Mouse (Mus musculus): Measurements from ENCODE around the gene Itgb2l. TPM values are rescaled to one million over a fixed set of nuclear protein-coding genes. Genes with fewer than 3 reads are reported as not detected.

The Itgb2l gene
- polyA plus RNA-seq (2016; fragmentation: Nextera tagmentation; extraction: Ambion mirVana), result not detected in 2 replicates

- no peak for DNase-seq (ENCODE audit: low spot score)
- peaks cover 2% of the 10 kb centered on the region; the same call in 1 of the 2 replicates for H3K4me1 ChIP-seq
- no peak within 1 kb of the TSS for H3K4me3 ChIP-seq
- no peaks in the 10 kb centered on the region for H3K9me3 ChIP-seq (replicated peaks)
- 84% methylated on average over 2 of the region's 2 CpGs for WGBS
- no peaks in the 10 kb centered on the region for H3K27me3 ChIP-seq (ENCODE audit: low read depth, poor library complexity, severe bottlenecking)
- no peak within 1 kb of the TSS for H3K27ac ChIP-seq (replicated peaks)
- no peaks in the 10 kb centered on the region for H3K36me3 ChIP-seq
Measured at GRCm38 (mm10) chr16:96443468-96443867, at the start of gene Itgb2l. TSS of gene Itgb2l (minus strand) at chr16:96443619.

GRCm38 (mm10) chr16:96491530-96491929 lies 48.1 kb upstream of the Itgb2l start:
- no peak overlapping the region for H3K27ac ChIP-seq (replicated peaks)
- no peaks in the 10 kb centered on the region for H3K27me3 ChIP-seq (ENCODE audit: low read depth, poor library complexity, severe bottlenecking)

GRCm38 (mm10) chr16:96488038-96488437 lies 44.6 kb upstream of the Itgb2l start:
- Histone ChIP-seq H3K9me3 (replicated peaks) (no peaks in the 10 kb centered on the region), H3K4me3 (no peak overlapping the region), H3K36me3 (no peaks in the 10 kb centered on the region), H3K27ac (replicated peaks) (no peak overlapping the region), H3K27me3 (ENCODE audit: low read depth, poor library complexity, severe bottlenecking) (no peaks in the 10 kb centered on the region), H3K4me1 (peaks cover 10% of the 10 kb centered on the region; the same call in 1 of the 2 replicates)
- no peak for DNase-seq (ENCODE audit: low spot score)
- 86% methylated on average over 5 of the region's 5 CpGs for WGBS

More at GRCm38 (mm10) chr16:96491530-96491929, 48.1 kb upstream of the Itgb2l start:
- no peaks in the 10 kb centered on the region for H3K9me3 ChIP-seq (replicated peaks)
- H3K36me3 ChIP-seq, result no peaks in the 10 kb centered on the region
- H3K4me1 ChIP-seq, result 0 out of 2 replicates have a peak, but pooled peaks cover 5% of the 10 kb centered on the region
- no peak overlapping the region for H3K4me3 ChIP-seq
- DNase-seq (ENCODE audit: low spot score), result no peak
- WGBS, result 85% methylated on average over 3 of the region's 3 CpGs

GRCm38 (mm10) chr16:96487007-96487684 lies 43.7 kb upstream of the Itgb2l start:
- Histone ChIP-seq H3K4me3 (no peak overlapping the region), H3K27ac (replicated peaks) (no peak overlapping the region), H3K4me1 (peaks cover 10% of the 10 kb centered on the region; the same call in 1 of the 2 replicates), H3K27me3 (ENCODE audit: low read depth, poor library complexity, severe bottlenecking) (no peaks in the 10 kb centered on the region), H3K9me3 (replicated peaks) (no peaks in the 10 kb centered on the region), H3K36me3 (no peaks in the 10 kb centered on the region)
- DNase-seq (ENCODE audit: low spot score), result no peak
- WGBS, result 84% methylated on average over 11 of the region's 11 CpGs

- no peaks in the 10 kb centered on the region for H3K27me3 ChIP-seq (ENCODE audit: low read depth, poor library complexity, severe bottlenecking)
- 95% methylated on average over 4 of the region's 4 CpGs for WGBS
- no peak for DNase-seq (ENCODE audit: low spot score)
- no peaks in the 10 kb centered on the region for H3K36me3 ChIP-seq
- H3K27ac ChIP-seq (replicated peaks), result no peak overlapping the region
- H3K4me3 ChIP-seq, result no peak overlapping the region
- no peaks in the 10 kb centered on the region for H3K9me3 ChIP-seq (replicated peaks)
- H3K4me1 ChIP-seq, result peaks cover 5% of the 10 kb centered on the region; the same call in 1 of the 2 replicates
Measured at GRCm38 (mm10) chr16:96481791-96482190, 38.4 kb upstream of the Itgb2l start.

- H3K36me3 ChIP-seq, result no peaks in the 10 kb centered on the region
- 79% methylated on average over 3 of the region's 3 CpGs for WGBS
- no peak overlapping the region for H3K27ac ChIP-seq (replicated peaks)
- H3K4me1 ChIP-seq, result peaks cover 7% of the 10 kb centered on the region
- H3K4me3 ChIP-seq, result no peak overlapping the region
- no peaks in the 10 kb centered on the region for H3K27me3 ChIP-seq (ENCODE audit: low read depth, poor library complexity, severe bottlenecking)
- no peaks in the 10 kb centered on the region for H3K9me3 ChIP-seq (replicated peaks)
- no peak for DNase-seq (ENCODE audit: low spot score)
Measured at GRCm38 (mm10) chr16:96474185-96474584, 30.8 kb upstream of the Itgb2l start.

GRCm38 (mm10) chr16:96472816-96473215 lies 29.4 kb upstream of the Itgb2l start:
- Histone ChIP-seq H3K27me3 (ENCODE audit: low read depth, poor library complexity, severe bottlenecking) (no peaks in the 10 kb centered on the region; the same call in 1 of the 2 replicates), H3K27ac (replicated peaks) (peak overlapping the region; percentile 46; the same call in 1 of the 2 replicates), H3K4me3 (no peak overlapping the region), H3K4me1 (peaks cover 7% of the 10 kb centered on the region), H3K36me3 (no peaks in the 10 kb centered on the region), H3K9me3 (replicated peaks) (no peaks in the 10 kb centered on the region)
- DNase-seq (ENCODE audit: low spot score), result no peak
- 69% methylated on average over 7 of the region's 7 CpGs for WGBS

GRCm38 (mm10) chr16:96472361-96472760 lies 28.9 kb upstream of the Itgb2l start:
- no peak overlapping the region for H3K4me3 ChIP-seq
- no peaks in the 10 kb centered on the region for H3K36me3 ChIP-seq
- no peaks in the 10 kb centered on the region; the same call in 1 of the 2 replicates for H3K27me3 ChIP-seq (ENCODE audit: low read depth, poor library complexity, severe bottlenecking)
- no peaks in the 10 kb centered on the region for H3K9me3 ChIP-seq (replicated peaks)
- DNase-seq (ENCODE audit: low spot score), result peak; percentile 13
- H3K27ac ChIP-seq (replicated peaks), result peak overlapping the region; percentile 46; the same call in 1 of the 2 replicates
- 34% methylated on average over 5 of the region's 5 CpGs for WGBS
- H3K4me1 ChIP-seq, result peaks cover 12% of the 10 kb centered on the region

- peaks cover 13% of the 10 kb centered on the region for H3K4me1 ChIP-seq
- H3K27ac ChIP-seq (replicated peaks), result no peak overlapping the region
- no peaks in the 10 kb centered on the region for H3K36me3 ChIP-seq
- 55% methylated on average over 4 of the region's 4 CpGs for WGBS
- no peaks in the 10 kb centered on the region; the same call in 1 of the 2 replicates for H3K27me3 ChIP-seq (ENCODE audit: low read depth, poor library complexity, severe bottlenecking)
- no peaks in the 10 kb centered on the region for H3K9me3 ChIP-seq (replicated peaks)
- DNase-seq (ENCODE audit: low spot score), result no peak
- H3K4me3 ChIP-seq, result no peak overlapping the region
Measured at GRCm38 (mm10) chr16:96469640-96470039, 26.2 kb upstream of the Itgb2l start.

GRCm38 (mm10) chr16:96468698-96469097 lies 25.3 kb upstream of the Itgb2l start:
- H3K4me1 ChIP-seq, result peaks cover 13% of the 10 kb centered on the region
- no peak overlapping the region for H3K27ac ChIP-seq (replicated peaks)

GRCm38 (mm10) chr16:96468011-96468410 lies 24.6 kb upstream of the Itgb2l start:
- 65% methylated on average over 4 of the region's 4 CpGs for WGBS
- H3K4me3 ChIP-seq, result no peak overlapping the region

More at GRCm38 (mm10) chr16:96468698-96469097, 25.3 kb upstream of the Itgb2l start:
- 84% methylated on average over 4 of the region's 4 CpGs for WGBS
- Histone ChIP-seq H3K36me3 (no peaks in the 10 kb centered on the region), H3K9me3 (replicated peaks) (no peaks in the 10 kb centered on the region), H3K27me3 (ENCODE audit: low read depth, poor library complexity, severe bottlenecking) (no peaks in the 10 kb centered on the region; the same call in 1 of the 2 replicates), H3K4me3 (no peak overlapping the region)
- DNase-seq (ENCODE audit: low spot score), result no peak

GRCm38 (mm10) chr16:96467445-96467844 lies 24.0 kb upstream of the Itgb2l start, which contains the start of gene Pcp4:
TSS of gene Pcp4 (plus strand) at chr16:96467606.
- Histone ChIP-seq H3K9me3 (replicated peaks) (no peaks in the 10 kb centered on the region), H3K27me3 (ENCODE audit: low read depth, poor library complexity, severe bottlenecking) (no peaks in the 10 kb centered on the region; the same call in 1 of the 2 replicates), H3K4me3 (no peak within 1 kb of the TSS), H3K4me1 (peaks cover 9% of the 10 kb centered on the region), H3K27ac (replicated peaks) (no peak within 1 kb of the TSS), H3K36me3 (no peaks in the 10 kb centered on the region)
- peak; percentile 78 for DNase-seq (ENCODE audit: low spot score)
- 15% methylated on average over 8 of the region's 8 CpGs for WGBS

More at GRCm38 (mm10) chr16:96468011-96468410, 24.6 kb upstream of the Itgb2l start:
- no peaks in the 10 kb centered on the region for H3K36me3 ChIP-seq
- H3K4me1 ChIP-seq, result peaks cover 13% of the 10 kb centered on the region
- H3K27ac ChIP-seq (replicated peaks), result no peak overlapping the region
- H3K9me3 ChIP-seq (replicated peaks), result no peaks in the 10 kb centered on the region
- DNase-seq (ENCODE audit: low spot score), result no peak
- no peaks in the 10 kb centered on the region; the same call in 1 of the 2 replicates for H3K27me3 ChIP-seq (ENCODE audit: low read depth, poor library complexity, severe bottlenecking)

GRCm38 (mm10) chr16:96460788-96461187 lies 17.4 kb upstream of the Itgb2l start:
- no peaks in the 10 kb centered on the region for H3K27me3 ChIP-seq (ENCODE audit: low read depth, poor library complexity, severe bottlenecking)
- H3K9me3 ChIP-seq (replicated peaks), result no peaks in the 10 kb centered on the region
- WGBS, result 71% methylated on average over 3 of the region's 3 CpGs
- H3K36me3 ChIP-seq, result no peaks in the 10 kb centered on the region
- H3K4me1 ChIP-seq, result no peaks in the 10 kb centered on the region
- no peak for DNase-seq (ENCODE audit: low spot score)
- H3K4me3 ChIP-seq, result no peak overlapping the region
- no peak overlapping the region for H3K27ac ChIP-seq (replicated peaks)

Measured in midbrain, embryonic 10.5 days (tissue).